Mouse (Mus musculus) spleen, postnatal 10 days (tissue): Measurements from ENCODE around the gene Itpr3.

ENCODE experiments used
- DNase-seq, 2 experiments: peaks; one replicate each; pipeline ENCODE4 v3.0.0; 2021 to 2022; ENCODE audit warnings: low spot score in 2 of 2

Itpr3 gene

GRCm38 (mm10) chr17:27071630-27072029 lies 14.5 kb downstream of the Itpr3 start:
- peak in 1 of 2 experiments; percentile 68 for DNase-seq

GRCm38 (mm10) chr17:27072363-27072762 lies 15.3 kb downstream of the Itpr3 start:
- DNase-seq, result no peak

GRCm38 (mm10) chr17:27073126-27073525 lies 16.0 kb downstream of the Itpr3 start:
- DNase-seq, result no peak

- DNase-seq, result no peak
These were observed 16.7 kb downstream of the Itpr3 start for GRCm38 (mm10) chr17:27073778-27074177.

- DNase-seq, result peak in 1 of 2 experiments; percentile 38
These were observed 17.1 kb downstream of the Itpr3 start for GRCm38 (mm10) chr17:27074236-27074635.

- DNase-seq, result no peak
These were observed 18.0 kb downstream of the Itpr3 start for GRCm38 (mm10) chr17:27074849-27075745.

GRCm38 (mm10) chr17:27077133-27077532 lies 20.0 kb downstream of the Itpr3 start:
- DNase-seq, result no peak

GRCm38 (mm10) chr17:27077920-27078319 lies 20.8 kb downstream of the Itpr3 start:
- peak in 1 of 2 experiments; percentile 57 for DNase-seq

GRCm38 (mm10) chr17:27078499-27078898 lies 21.4 kb downstream of the Itpr3 start:
- no peak for DNase-seq

GRCm38 (mm10) chr17:27081868-27082267 lies 24.8 kb downstream of the Itpr3 start:
- no peak for DNase-seq

- no peak for DNase-seq
These were observed 25.7 kb downstream of the Itpr3 start for GRCm38 (mm10) chr17:27082796-27083195.

- no peak for DNase-seq
These were observed 26.5 kb downstream of the Itpr3 start for GRCm38 (mm10) chr17:27083601-27084000.

GRCm38 (mm10) chr17:27085676-27086075 lies 28.6 kb downstream of the Itpr3 start:
- peak; percentile 69 to 85 for DNase-seq

- DNase-seq, result peak in 1 of 2 experiments; percentile 56
These were observed 30.3 kb downstream of the Itpr3 start for GRCm38 (mm10) chr17:27087426-27087825.

- DNase-seq, result no peak
These were observed 33.0 kb downstream of the Itpr3 start for GRCm38 (mm10) chr17:27090068-27090467.

- no peak for DNase-seq
These were observed 38.6 kb downstream of the Itpr3 start for GRCm38 (mm10) chr17:27095690-27096089.

GRCm38 (mm10) chr17:27101675-27102074 lies 44.6 kb downstream of the Itpr3 start:
- no peak for DNase-seq

GRCm38 (mm10) chr17:27105698-27106470 lies 48.8 kb downstream of the Itpr3 start:
- DNase-seq, result peak in 1 of 2 experiments; percentile 31

- peak in 1 of 2 experiments; percentile 52 for DNase-seq
These were observed 49.6 kb downstream of the Itpr3 start for GRCm38 (mm10) chr17:27106745-27107144.

GRCm38 (mm10) chr17:27107936-27108335 lies 50.8 kb downstream of the Itpr3 start:
- no peak for DNase-seq

GRCm38 (mm10) chr17:27110072-27110471 lies 53.0 kb downstream of the Itpr3 start:
- no peak for DNase-seq

GRCm38 (mm10) chr17:27118676-27119539 lies 61.8 kb downstream of the Itpr3 start:
- DNase-seq, result no peak
